Mouse (Mus musculus) cerebral cortex, adult 2 months (tissue): Measurements from ENCODE around the gene Ift52.

Source experiments
- WGBS: fragments of 180-500 bp; shearing (Covaris S2); methylation state at CpG from one replicate; pipeline ENCODE4 v1.1.7; 2018; 5-methylcytosine and 5-hydroxymethylcytosine counted together

Gene Ift52

GRCm38 (mm10) chr2:163016916-163017743 is at the start of gene Ift52:
Gene Ift52, plus strand, starts transcription at chr2:163017354.
- WGBS = under 1% methylated on average over 57 of the region's 57 CpGs

- WGBS = 18% methylated on average over 5 of the region's 5 CpGs
Observed at GRCm38 (mm10) chr2:162968357-162968756, 48.8 kb upstream of the Ift52 start.

- WGBS = 87% methylated on average over 3 of the region's 3 CpGs
Observed at GRCm38 (mm10) chr2:162969101-162969500, 48.1 kb upstream of the Ift52 start.

- 88% methylated on average over 6 of the region's 6 CpGs for WGBS
Observed at GRCm38 (mm10) chr2:162970896-162971295, 46.3 kb upstream of the Ift52 start.

GRCm38 (mm10) chr2:162972752-162973151 is 44.4 kb upstream of the Ift52 start:
- 83% methylated on average over 7 of the region's 7 CpGs for whole genome bisulfite sequencing

- WGBS = 82% methylated on average over 5 of the region's 5 CpGs
Observed at GRCm38 (mm10) chr2:162973206-162973605, 43.9 kb upstream of the Ift52 start.

GRCm38 (mm10) chr2:162973637-162974036 is 43.5 kb upstream of the Ift52 start:
- WGBS = 41% methylated on average over 11 of the region's 11 CpGs

GRCm38 (mm10) chr2:162975157-162975775 is 41.9 kb upstream of the Ift52 start:
- WGBS = 59% methylated on average over 11 of the region's 11 CpGs

- WGBS = 52% methylated on average over 4 of the region's 4 CpGs
Observed at GRCm38 (mm10) chr2:162976001-162976400, 41.2 kb upstream of the Ift52 start.

GRCm38 (mm10) chr2:162984381-162984780 is 32.8 kb upstream of the Ift52 start:
- WGBS = 93% methylated on average over 6 of the region's 6 CpGs

- 20% methylated on average over 3 of the region's 3 CpGs for WGBS
Observed at GRCm38 (mm10) chr2:162985923-162986322, 31.2 kb upstream of the Ift52 start.

- 83% methylated on average over 3 of the region's 3 CpGs for WGBS
Observed at GRCm38 (mm10) chr2:162986764-162987163, 30.4 kb upstream of the Ift52 start.

- 82% methylated on average over 8 of the region's 8 CpGs for WGBS
Observed at GRCm38 (mm10) chr2:162987218-162987617, 29.9 kb upstream of the Ift52 start, which contains the start of gene Sgk2. Gene Sgk2, plus strand, starts transcription at chr2:162987330.

- 91% methylated on average over 4 of the region's 4 CpGs for WGBS
Observed at GRCm38 (mm10) chr2:162988235-162988634, 28.9 kb upstream of the Ift52 start.

- WGBS = 38% methylated on average over 6 of the region's 6 CpGs
Observed at GRCm38 (mm10) chr2:162991394-162992083, 25.6 kb upstream of the Ift52 start.

GRCm38 (mm10) chr2:162993881-162994616 is 23.1 kb upstream of the Ift52 start:
- WGBS = 85% methylated on average over 9 of the region's 9 CpGs

GRCm38 (mm10) chr2:162998528-162999230 is 18.5 kb upstream of the Ift52 start:
- 34% methylated on average over 18 of the region's 18 CpGs for WGBS

- 45% methylated on average over 3 of the region's 3 CpGs for WGBS
Observed at GRCm38 (mm10) chr2:162999744-163000143, 17.4 kb upstream of the Ift52 start.

- 88% methylated on average over 1 of the region's 1 CpGs for WGBS
Observed at GRCm38 (mm10) chr2:163001071-163001470, 16.1 kb upstream of the Ift52 start.

GRCm38 (mm10) chr2:163007299-163007698 is 9.9 kb upstream of the Ift52 start:
- WGBS = 73% methylated on average over 4 of the region's 4 CpGs

- 91% methylated on average over 5 of the region's 5 CpGs for WGBS
Observed at GRCm38 (mm10) chr2:163031289-163031688, 14.1 kb downstream of the Ift52 start.
